Mouse (Mus musculus) cerebellum, adult 2 months (tissue): Measurements from ENCODE around the gene Astn2.

Experiments used
- CTCF ChIP-seq: fragments of 200-500 bp; IDR thresholded peaks from 2 replicates; pipeline ENCODE4 v1.5.1; 2011; ENCODE audit warnings: low read depth, mild to moderate bottlenecking, control low read depth, low read length, moderate library complexity, borderline replicate concordance; ENCODE audit not compliant: insufficient read depth
- POLR2A ChIP-seq: fragments of 200-500 bp; IDR thresholded peaks from 2 replicates; pipeline ENCODE4 v1.6.1; 2011; ENCODE audit warnings: low read length, control low read depth, borderline replicate concordance; ENCODE audit not compliant: insufficient read depth

DNA sequence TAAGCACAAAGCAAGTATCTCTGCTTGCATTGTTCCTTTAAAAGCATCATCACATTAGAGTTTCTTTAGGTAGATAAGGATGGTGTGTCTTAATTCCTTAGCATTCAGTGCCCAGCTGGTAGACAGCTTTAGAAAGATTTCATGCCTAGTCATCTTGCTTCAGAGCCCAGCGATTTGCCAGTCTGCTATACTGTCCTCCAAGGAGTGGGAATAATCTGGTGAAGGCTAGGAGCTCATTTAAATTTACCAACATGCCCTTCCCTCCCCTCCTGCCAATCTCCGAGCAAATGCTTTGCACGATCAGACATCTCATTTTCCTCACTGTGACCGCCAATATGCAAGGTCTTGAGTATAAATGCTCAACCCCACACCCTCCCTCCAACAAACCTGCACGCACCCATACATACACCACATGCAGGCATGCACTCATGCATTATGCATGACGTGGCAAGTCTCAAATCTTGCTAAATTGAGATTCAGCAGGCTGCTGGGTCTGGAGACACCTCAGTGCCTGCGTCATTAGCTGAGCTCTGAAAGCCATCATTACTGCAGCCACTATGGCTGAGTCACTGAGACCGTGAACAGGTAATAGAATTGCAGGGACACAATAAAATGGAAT lies 704.6 kb downstream of the Astn2 start:
- TF ChIP-seq CTCF (no peak), POLR2A (no peak)
